Mouse (Mus musculus) megakaryocyte, embryonic 14.5 days (primary cell): ENCODE measurements around the gene Fcgr4.

Experiments used
- FLI1 ChIP-seq: IDR thresholded peaks from 2 replicates; pipeline ENCODE4 v1.6.1; 2012; ENCODE audit warnings: low read length, inconsistent platforms, mixed read lengths
- GATA1 ChIP-seq: IDR thresholded peaks from 3 replicates; pipeline ENCODE4 v1.6.1; 2012; ENCODE audit warnings: mixed read lengths, low read length, inconsistent platforms, borderline replicate concordance

GRCm38 (mm10) chr1:170982301-170982700 lies 36.4 kb upstream of the Fcgr4 start:
- TF ChIP-seq GATA1, result no peak
- no peak for TF ChIP-seq FLI1
